Mouse (Mus musculus) lung, adult 18-20 months (tissue): Measurements from ENCODE around the gene Atg2b.

ENCODE experiments used
- DNase-seq, 2 experiments: peaks; one replicate each; pipeline ENCODE4 v3.0.0; 2022; ENCODE audit warnings: mixed read lengths in 2 of 2

Atg2b gene

GRCm38 (mm10) chr12:105590786-105591185 is 94.2 kb downstream of the Atg2b start:
- DNase-seq: no peak

GRCm38 (mm10) chr12:105587526-105587925 is 97.5 kb downstream of the Atg2b start:
- no peak for DNase-seq

GRCm38 (mm10) chr12:105584851-105585250 is 100.2 kb downstream of the Atg2b start:
- DNase-seq: peak; percentile 66 to 78

GRCm38 (mm10) chr12:105583484-105583883 is 101.5 kb downstream of the Atg2b start:
- peak; percentile 20 to 48 for DNase-seq

- no peak for DNase-seq
These were observed 102.5 kb downstream of the Atg2b start for GRCm38 (mm10) chr12:105582486-105582885.

GRCm38 (mm10) chr12:105580490-105580889 is 104.5 kb downstream of the Atg2b start:
- DNase-seq: no peak

- no peak for DNase-seq
These were observed 110.7 kb downstream of the Atg2b start for GRCm38 (mm10) chr12:105574356-105574755.

GRCm38 (mm10) chr12:105572622-105573021 is 112.4 kb downstream of the Atg2b start:
- no peak for DNase-seq

GRCm38 (mm10) chr12:105571867-105572266 is 113.1 kb downstream of the Atg2b start:
- DNase-seq: no peak
